Mouse (Mus musculus): ENCODE results near the gene Grik4. TPM values are rescaled to one million over a fixed set of nuclear protein-coding genes. Genes with fewer than 3 reads are reported as not detected.

Gene Grik4
- polyA plus RNA-seq, 1 experiment from 2014 or later, result 0.62 TPM

DNA sequence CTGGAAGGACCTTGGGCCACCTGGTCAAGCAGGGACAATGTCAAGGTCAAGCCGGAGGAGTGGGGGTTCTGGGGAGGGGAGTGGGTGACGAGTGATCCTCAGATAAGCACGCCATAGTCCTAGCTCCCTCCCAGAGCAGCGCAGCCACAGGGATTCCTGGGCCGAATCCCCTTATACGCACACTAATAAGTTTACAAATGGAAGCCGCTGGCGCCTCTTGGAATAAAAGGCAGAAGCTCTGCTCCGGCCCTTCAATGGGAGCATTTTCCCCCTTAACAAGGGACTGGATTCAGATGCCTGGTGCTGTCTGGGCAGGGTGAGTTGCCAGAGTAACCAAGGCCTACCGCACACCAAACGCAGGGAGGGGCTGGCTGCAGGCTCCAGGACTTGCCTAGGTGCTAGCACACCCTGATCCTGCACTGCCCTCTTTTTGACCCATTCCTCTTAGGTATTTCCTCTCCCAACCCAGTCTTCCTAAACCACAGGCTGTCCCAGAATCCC lies 46.2 kb downstream of the Grik4 start:
- H3K9ac ChIP-seq, result no peak overlapping the region

DNA sequence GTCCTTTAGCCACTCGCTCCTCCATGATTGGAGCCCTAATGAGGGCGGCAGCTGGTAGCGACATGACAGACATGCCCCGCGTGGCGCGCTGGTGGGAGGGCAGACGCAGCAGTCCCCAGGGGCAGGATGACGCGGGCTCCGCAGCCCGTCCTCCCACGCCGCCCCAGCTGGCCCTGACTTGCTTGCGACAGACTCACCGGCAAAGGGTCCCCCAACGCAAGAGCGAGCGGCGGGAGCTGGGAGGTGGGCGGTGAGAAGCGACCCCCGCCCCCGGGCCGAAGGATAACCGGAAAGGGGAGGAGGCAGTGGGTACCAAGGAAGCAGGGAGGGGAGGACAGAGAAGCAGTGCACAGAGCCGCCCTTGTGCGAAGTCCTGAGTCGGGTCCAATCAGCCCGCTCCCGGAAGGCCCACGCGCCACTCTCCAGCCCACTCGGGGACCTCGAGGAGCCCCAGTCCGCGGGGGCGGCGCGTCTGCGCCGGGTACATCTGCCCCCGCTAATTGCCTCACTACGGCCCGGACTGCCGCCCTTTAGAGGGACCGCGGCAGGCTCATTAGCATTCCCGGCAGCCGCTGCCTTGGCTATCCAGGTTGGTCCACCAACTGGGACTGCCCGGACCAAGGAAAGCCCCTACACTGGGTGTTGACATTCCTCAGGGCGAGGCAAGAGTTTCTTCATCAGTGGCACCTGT lies 46.8 kb downstream of the Grik4 start:
- H3K4me3 ChIP-seq, result peak overlapping the region; percentile 56
- under 1% methylated on average over 52 of the region's 52 CpGs for WGBS

More for the DNA sequence above, 46.2 kb downstream of the Grik4 start:
- Histone ChIP-seq H3K4me2 (peak overlapping the region; percentile 92), H3K27me3 (replicated peaks) (peaks cover 85% of the 10 kb centered on the region), H3K4me1 (peaks cover 36% of the 10 kb centered on the region), H3K27ac (replicated peaks) (no peak overlapping the region), H3K4me3 (peak overlapping the region; percentile 56), H3K36me3 (no peaks in the 10 kb centered on the region), H3K9me3 (no peaks in the 10 kb centered on the region)
- ATAC-seq (ENCODE audit: extremely low read depth, insufficient number of reproducible peaks, low FRiP score, low TSS enrichment), result no peak
- WGBS, result 6% methylated on average over 11 of the region's 11 CpGs

DNA sequence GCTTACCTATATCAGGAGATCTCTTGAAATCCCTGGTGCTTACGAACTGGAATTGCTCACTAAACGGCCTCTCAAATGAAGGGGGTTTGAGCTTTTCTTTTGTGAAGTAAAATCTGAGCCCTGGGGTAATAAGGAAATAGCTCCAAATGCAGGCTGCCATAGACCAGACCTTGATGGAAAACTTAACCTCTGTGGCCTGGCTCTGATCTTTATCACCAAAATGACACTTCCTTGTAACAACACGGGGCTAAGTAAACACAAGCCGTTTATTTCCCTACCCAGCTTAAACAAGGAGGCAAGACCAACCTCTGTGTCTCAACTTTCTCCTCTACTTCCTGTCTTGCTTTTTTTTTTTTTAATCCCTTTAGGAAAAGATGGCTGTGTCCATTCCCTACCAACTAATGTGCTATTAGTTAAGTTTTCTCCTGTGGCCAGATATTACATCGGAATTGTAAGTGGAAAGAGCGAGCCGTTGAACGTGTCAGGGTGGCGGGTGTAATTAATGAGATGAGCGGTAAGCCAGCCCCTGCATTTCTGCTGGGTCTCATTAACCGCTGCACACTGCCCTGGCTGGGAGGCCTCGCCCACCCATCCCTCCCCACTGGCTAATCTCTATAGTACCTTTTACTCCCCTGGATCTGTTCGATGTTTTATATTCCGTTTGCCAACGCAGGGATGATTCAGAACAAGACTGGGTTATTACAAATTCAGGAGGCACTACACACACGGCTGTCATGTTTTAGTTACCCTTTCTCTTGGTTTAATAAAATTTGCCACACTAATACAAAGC lies 47.7 kb downstream of the Grik4 start:
- Histone ChIP-seq H3K9me3 (no peaks in the 10 kb centered on the region), H3K4me1 (peaks cover 26% of the 10 kb centered on the region), H3K4me2 (peak overlapping the region; percentile 92), H3K27ac (replicated peaks) (no peak overlapping the region), H3K4me3 (peak overlapping the region; percentile 56), H3K27me3 (replicated peaks) (peaks cover 78% of the 10 kb centered on the region), H3K9ac (peak overlapping the region; percentile 66; the same call in 1 of the 2 replicates), H3K36me3 (no peaks in the 10 kb centered on the region)
- no peak for ATAC-seq (ENCODE audit: extremely low read depth, insufficient number of reproducible peaks, low FRiP score, low TSS enrichment)
- 14% methylated on average over 16 of the region's 16 CpGs for WGBS

More for the DNA sequence above, 46.8 kb downstream of the Grik4 start:
- Histone ChIP-seq H3K9me3 (no peaks in the 10 kb centered on the region), H3K27me3 (replicated peaks) (peaks cover 86% of the 10 kb centered on the region), H3K27ac (replicated peaks) (no peak overlapping the region), H3K4me2 (peak overlapping the region; percentile 92), H3K4me1 (peaks cover 35% of the 10 kb centered on the region), H3K36me3 (no peaks in the 10 kb centered on the region), H3K9ac (peak overlapping the region; percentile 66)
- ATAC-seq (ENCODE audit: extremely low read depth, insufficient number of reproducible peaks, low FRiP score, low TSS enrichment), result no peak

DNA sequence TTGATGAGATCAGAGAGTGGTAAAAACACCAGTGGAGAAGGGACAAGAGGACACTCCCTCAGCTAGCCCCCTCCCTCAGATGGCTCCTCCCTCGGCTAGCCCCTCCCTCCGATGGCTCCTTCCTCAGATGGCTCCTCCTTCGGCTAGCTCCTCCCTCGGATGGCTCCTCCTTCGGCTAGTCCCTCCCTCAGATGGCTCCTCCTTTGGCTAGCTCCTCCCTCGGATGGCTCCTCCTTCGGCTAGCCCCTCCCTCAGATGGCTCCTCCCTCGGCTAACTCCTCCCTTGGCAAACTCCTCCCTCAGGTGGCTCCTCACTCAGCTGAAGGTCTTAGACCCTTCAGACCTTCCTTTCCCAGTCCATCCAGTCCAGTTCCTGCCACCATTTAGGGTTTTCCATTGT lies 51.5 kb downstream of the Grik4 start:
- Histone ChIP-seq H3K36me3 (no peaks in the 10 kb centered on the region), H3K27me3 (replicated peaks) (peaks cover 53% of the 10 kb centered on the region)

DNA sequence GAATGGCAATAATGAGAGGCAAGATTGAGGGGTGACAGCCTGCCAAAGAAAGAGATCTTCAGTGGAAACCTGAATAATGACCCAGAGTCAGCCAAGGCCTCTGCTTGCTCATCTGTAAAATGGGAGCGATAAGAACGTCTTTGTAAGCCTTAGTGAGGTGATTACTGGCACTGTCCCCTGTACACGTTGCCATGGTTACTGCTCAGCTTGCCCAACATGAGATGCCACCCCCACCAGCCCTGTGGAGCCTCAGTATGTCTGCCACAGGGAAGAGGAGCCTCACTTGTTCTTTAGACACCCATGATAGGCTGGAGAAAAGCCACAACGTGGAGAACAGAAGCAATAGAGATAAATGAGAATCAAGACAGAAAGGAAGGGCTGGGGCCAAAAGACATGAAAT lies 56.4 kb downstream of the Grik4 start:
- no peak overlapping the region for H3K4me3 ChIP-seq
- WGBS, result 71% methylated on average over 4 of the region's 4 CpGs
- no peak for ATAC-seq (ENCODE audit: extremely low read depth, insufficient number of reproducible peaks, low FRiP score, low TSS enrichment)
- H3K4me2 ChIP-seq, result no peak overlapping the region
- peaks cover 46% of the 10 kb centered on the region for H3K27me3 ChIP-seq (replicated peaks)
- no peaks in the 10 kb centered on the region for H3K36me3 ChIP-seq
- no peak overlapping the region for H3K9ac ChIP-seq
- peaks cover 12% of the 10 kb centered on the region; the same call in 1 of the 2 replicates for H3K4me1 ChIP-seq
- no peak overlapping the region for H3K27ac ChIP-seq (replicated peaks)
- H3K9me3 ChIP-seq, result no peaks in the 10 kb centered on the region

More for the DNA sequence above, 51.5 kb downstream of the Grik4 start:
- H3K27ac ChIP-seq (replicated peaks), result no peak overlapping the region
- no peak overlapping the region for H3K4me3 ChIP-seq
- H3K4me1 ChIP-seq, result peaks cover 20% of the 10 kb centered on the region
- H3K4me2 ChIP-seq, result no peak overlapping the region
- 71% methylated on average over 8 of the region's 8 CpGs for WGBS
- no peak overlapping the region for H3K9ac ChIP-seq
- no peak for ATAC-seq (ENCODE audit: extremely low read depth, insufficient number of reproducible peaks, low FRiP score, low TSS enrichment)
- H3K9me3 ChIP-seq, result no peaks in the 10 kb centered on the region

DNA sequence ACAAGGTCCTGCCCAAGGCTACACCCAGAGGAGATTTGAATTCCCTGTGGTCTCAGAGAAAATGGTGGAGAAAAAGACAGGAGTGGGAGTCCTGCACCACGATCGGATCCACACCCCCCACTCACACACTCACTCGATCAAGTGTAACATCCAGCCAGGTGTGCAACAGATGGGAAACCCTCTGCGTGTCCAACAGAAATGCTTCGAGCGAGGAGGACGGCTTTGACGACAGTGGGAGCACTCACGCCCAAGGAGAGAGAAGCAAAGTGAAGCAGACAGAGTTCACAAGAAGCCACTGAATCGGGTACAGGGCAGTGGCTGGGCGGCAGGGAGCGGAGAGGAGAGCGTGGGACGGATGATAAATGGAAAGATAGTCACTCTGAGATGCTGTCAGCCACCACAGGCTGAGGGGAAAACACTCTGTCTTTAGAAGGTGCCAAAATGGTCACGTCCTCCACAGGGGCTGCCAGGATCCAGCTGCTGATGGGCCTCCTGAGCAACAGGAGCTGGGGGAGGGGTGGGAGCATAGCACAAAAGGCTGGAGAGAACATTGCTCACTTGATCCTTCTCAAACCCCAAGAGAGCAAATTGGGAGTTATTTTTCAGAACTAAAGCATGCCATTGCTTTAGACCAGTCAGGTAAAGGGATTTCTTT lies 58.1 kb downstream of the Grik4 start:
- no peak overlapping the region for H3K4me3 ChIP-seq
- H3K4me2 ChIP-seq, result no peak overlapping the region
- no peaks in the 10 kb centered on the region for H3K9me3 ChIP-seq
- no peaks in the 10 kb centered on the region for H3K36me3 ChIP-seq
- H3K9ac ChIP-seq, result no peak overlapping the region
- peaks cover 20% of the 10 kb centered on the region for H3K4me1 ChIP-seq
- WGBS, result 36% methylated on average over 15 of the region's 15 CpGs
- peaks cover 47% of the 10 kb centered on the region for H3K27me3 ChIP-seq (replicated peaks)
- ATAC-seq (ENCODE audit: extremely low read depth, insufficient number of reproducible peaks, low FRiP score, low TSS enrichment), result no peak
- H3K27ac ChIP-seq (replicated peaks), result no peak overlapping the region

DNA sequence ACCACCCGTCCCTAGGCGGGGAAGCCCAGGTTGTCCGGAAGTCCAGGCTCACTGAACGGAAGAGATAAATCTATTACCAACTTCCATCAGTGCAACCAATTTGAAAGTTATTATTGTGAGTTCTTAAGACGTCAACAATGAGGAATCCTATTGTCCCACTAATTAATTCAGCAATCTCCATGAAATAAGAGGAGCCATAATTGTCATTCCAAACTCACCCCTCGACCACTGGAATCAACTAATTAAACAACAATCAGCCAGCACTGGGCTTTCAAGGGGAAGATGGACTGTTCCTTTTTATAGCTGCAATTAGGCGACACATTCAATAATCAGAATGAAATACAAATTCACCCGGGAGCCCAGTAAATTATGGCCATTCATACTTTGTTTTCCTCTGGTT lies 58.7 kb downstream of the Grik4 start:
- Histone ChIP-seq H3K27ac (replicated peaks) (no peak overlapping the region), H3K27me3 (replicated peaks) (peaks cover 45% of the 10 kb centered on the region), H3K9me3 (no peaks in the 10 kb centered on the region), H3K4me1 (peaks cover 20% of the 10 kb centered on the region), H3K9ac (no peak overlapping the region), H3K4me2 (no peak overlapping the region), H3K36me3 (no peaks in the 10 kb centered on the region), H3K4me3 (no peak overlapping the region)
- ATAC-seq (ENCODE audit: extremely low read depth, insufficient number of reproducible peaks, low FRiP score, low TSS enrichment), result no peak
- 58% methylated on average over 8 of the region's 8 CpGs for WGBS

DNA sequence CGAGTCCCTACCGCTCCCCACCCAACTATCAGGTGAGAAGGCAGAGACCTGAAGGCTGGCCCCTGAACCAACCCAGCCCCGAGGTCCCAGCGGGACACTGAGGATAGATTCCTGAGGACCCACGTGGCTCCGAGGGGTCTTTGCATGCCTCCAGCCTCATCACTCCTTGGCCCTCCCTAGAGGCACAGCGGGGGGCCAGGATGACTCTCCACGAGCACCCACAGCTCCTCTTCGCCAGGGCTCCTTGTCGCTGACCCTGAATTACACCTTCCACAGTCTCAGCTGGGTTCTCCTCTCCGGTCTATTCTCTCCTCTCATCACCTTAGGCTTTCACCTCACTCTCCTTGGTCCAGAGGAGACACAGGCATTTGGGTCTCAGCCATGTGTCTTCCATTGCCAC lies 59.2 kb downstream of the Grik4 start:
- Histone ChIP-seq H3K4me2 (no peak overlapping the region), H3K36me3 (no peaks in the 10 kb centered on the region), H3K9me3 (no peaks in the 10 kb centered on the region), H3K9ac (no peak overlapping the region), H3K4me1 (peaks cover 16% of the 10 kb centered on the region), H3K4me3 (no peak overlapping the region), H3K27ac (replicated peaks) (no peak overlapping the region), H3K27me3 (replicated peaks) (peaks cover 48% of the 10 kb centered on the region)
- WGBS, result 48% methylated on average over 11 of the region's 11 CpGs
- no peak for ATAC-seq (ENCODE audit: extremely low read depth, insufficient number of reproducible peaks, low FRiP score, low TSS enrichment)

DNA sequence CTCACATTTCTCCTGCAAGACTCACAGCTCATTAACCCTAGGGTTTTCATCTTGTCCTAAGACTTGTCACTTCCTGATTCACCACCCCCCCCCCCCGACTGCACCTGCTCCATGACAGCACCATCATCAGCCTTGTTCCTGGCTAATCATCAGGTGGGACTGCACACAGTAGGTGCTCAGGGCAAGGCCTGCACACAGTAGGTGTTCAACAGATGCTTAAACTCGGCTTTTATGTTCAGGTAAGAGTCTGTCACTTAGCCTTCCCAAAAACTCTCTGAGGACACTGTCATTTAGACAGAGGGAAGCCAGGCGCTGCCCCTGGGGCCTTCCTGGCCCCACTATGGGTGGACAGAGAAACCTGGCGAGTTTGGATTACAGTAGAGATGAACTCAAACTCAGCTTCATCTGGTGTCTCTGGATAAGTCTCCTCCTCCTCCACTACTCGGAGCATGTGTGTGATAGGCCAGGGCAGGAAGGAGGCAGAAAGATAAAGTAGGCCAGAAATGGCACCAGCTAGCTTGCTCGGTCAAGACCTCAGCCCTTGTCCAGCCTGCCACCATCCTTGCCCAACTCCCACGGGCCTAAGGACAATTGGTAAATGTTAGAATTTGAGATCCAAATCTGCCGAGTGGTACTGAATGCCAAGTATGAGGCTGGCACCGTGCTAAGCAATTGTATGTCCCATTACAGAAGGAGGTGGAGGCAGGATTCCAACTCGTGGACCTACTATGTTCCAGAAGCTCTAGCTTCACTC lies 61.1 kb downstream of the Grik4 start:
- no peak overlapping the region for H3K4me3 ChIP-seq
- H3K4me1 ChIP-seq, result peaks cover 14% of the 10 kb centered on the region
- no peaks in the 10 kb centered on the region for H3K36me3 ChIP-seq
- H3K27me3 ChIP-seq (replicated peaks), result peaks cover 60% of the 10 kb centered on the region
- 69% methylated on average over 10 of the region's 10 CpGs for WGBS
- no peak overlapping the region for H3K4me2 ChIP-seq
- no peak overlapping the region for H3K27ac ChIP-seq (replicated peaks)
- no peak overlapping the region for H3K9ac ChIP-seq
- no peak for ATAC-seq (ENCODE audit: extremely low read depth, insufficient number of reproducible peaks, low FRiP score, low TSS enrichment)
- H3K9me3 ChIP-seq, result no peaks in the 10 kb centered on the region

DNA sequence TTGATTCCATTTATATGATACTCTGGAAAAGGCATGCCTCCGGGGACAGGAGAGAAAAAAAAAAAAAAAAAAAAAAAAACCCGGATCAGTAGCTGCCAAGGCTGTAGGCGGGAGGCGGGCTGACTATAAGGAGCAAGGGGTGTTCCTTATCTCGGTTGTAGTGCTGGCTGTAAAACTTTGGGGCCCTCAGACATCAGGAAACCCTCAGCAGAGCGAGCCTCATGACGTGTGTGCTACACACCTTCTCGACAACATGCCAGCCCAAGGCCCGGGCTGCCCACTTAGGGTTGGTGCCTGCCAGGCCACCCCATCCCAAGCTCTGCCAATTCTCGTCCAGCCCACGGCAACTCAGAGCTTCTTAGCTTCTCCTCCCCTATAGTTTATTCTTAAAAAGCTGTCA lies 62.0 kb downstream of the Grik4 start:
- H3K9ac ChIP-seq, result no peak overlapping the region
- peaks cover 14% of the 10 kb centered on the region for H3K4me1 ChIP-seq
- no peak overlapping the region for H3K4me2 ChIP-seq
- no peaks in the 10 kb centered on the region for H3K36me3 ChIP-seq
- no peaks in the 10 kb centered on the region for H3K9me3 ChIP-seq
- no peak for ATAC-seq (ENCODE audit: extremely low read depth, insufficient number of reproducible peaks, low FRiP score, low TSS enrichment)
- no peak overlapping the region for H3K27ac ChIP-seq (replicated peaks)
- H3K4me3 ChIP-seq, result no peak overlapping the region
- 25% methylated on average over 11 of the region's 11 CpGs for WGBS
- H3K27me3 ChIP-seq (replicated peaks), result peaks cover 69% of the 10 kb centered on the region

DNA sequence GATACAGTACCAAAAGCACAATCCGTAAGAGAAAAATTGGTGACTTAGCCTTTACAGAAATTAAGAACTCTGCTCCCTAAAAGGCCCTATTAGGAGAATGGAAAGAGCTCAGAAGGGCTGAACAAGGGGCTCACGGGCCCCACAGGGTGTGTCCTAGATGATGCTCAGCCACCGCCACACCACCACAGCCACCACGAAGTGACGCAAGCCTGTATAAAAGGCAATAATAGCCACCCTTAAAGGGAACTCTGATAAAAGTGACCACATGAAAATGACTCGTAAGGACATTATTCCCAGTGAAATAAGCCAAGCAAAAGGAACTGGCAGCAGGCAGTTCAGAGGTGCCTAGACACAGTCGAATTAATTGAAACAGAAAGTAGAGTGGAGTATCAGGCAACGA lies 63.3 kb downstream of the Grik4 start:
- Histone ChIP-seq H3K9me3 (no peaks in the 10 kb centered on the region), H3K4me3 (no peak overlapping the region), H3K4me2 (no peak overlapping the region), H3K27me3 (replicated peaks) (peaks cover 67% of the 10 kb centered on the region), H3K36me3 (no peaks in the 10 kb centered on the region), H3K4me1 (peaks cover 8% of the 10 kb centered on the region), H3K27ac (replicated peaks) (no peak overlapping the region), H3K9ac (no peak overlapping the region)
- 58% methylated on average over 8 of the region's 8 CpGs for WGBS
- no peak for ATAC-seq (ENCODE audit: extremely low read depth, insufficient number of reproducible peaks, low FRiP score, low TSS enrichment)

Measured in heart, embryonic 13.5 days (tissue).